Mouse (Mus musculus) mature B cell (primary cell): ENCODE measurements around the gene S1pr4.

Experiments
- in situ Hi-C: fragments of 300-500 bp; cut with MboI; formaldehyde crosslinking; loops from 2 replicates; pipeline ENCODE4 v1.14.3; 2019

S1pr4 gene

GRCm38 (mm10) chr10:81519227-81519977 lies 19.5 kb upstream of the S1pr4 start:
- in situ Hi-C loops: no loop called here

GRCm38 (mm10) chr10:81518546-81518945 lies 18.6 kb upstream of the S1pr4 start:
- in situ Hi-C loops: no loop called here

GRCm38 (mm10) chr10:81517227-81517626 lies 17.3 kb upstream of the S1pr4 start:
- in situ Hi-C loops: no loop called here

DNA sequence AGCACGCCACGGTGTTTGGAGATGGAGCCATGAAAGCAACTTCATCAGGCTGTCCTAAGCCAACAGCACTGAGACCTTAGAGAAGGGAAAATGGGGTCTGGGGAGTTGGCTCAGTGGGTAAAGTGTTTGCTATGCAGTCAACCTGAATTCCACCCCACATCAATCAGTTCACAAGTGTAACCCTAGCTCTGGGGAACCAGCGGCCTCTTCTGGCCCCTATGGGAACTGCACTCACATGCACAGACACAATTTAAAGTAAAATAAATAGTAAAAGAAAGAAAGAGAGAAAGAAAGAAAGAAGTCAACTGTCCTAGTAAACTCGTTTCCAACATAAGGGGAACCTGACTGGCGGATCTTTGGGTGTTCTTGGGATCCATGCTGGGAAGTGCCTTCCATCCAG lies 13.9 kb upstream of the S1pr4 start:
- in situ Hi-C loops: no loop called here

DNA sequence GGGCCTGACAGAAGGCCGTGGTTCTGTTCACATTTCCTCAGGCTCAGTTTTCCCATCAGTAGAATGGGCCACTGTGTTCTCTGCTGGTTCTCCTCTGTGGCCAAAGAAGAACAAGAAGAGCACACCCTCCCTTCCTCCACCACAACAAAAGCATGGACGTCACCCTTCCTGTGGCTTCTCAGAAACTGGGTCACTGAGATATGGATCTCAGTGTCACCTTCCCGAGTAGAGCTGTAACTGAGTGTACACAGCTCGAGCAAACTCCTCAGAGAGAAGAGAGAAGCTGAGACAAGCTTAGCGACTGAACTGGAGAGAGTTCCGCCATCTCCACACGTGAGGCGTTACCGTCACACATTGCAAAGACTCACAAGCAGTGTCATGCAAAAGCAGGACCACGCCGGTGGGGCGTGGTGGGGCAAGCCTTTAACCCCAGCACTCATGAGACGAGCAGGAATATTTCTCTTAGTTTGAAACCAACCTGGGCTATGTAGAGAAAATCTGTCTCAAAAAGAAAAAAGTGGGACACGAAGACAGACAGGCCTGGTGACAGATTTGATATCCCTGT lies 10.4 kb upstream of the S1pr4 start:
- in situ Hi-C loops: no loop called here

- in situ Hi-C loops: no loop called here
These were observed 8.0 kb upstream of the S1pr4 start for GRCm38 (mm10) chr10:81507691-81508489.

GRCm38 (mm10) chr10:81507095-81507494 lies 7.2 kb upstream of the S1pr4 start:
- in situ Hi-C loops: no loop called here

- in situ Hi-C loops: no loop called here
These were observed 5.2 kb upstream of the S1pr4 start for GRCm38 (mm10) chr10:81505016-81505664.

GRCm38 (mm10) chr10:81502658-81503057 lies 2.7 kb upstream of the S1pr4 start:
- in situ Hi-C loops: no loop called here

GRCm38 (mm10) chr10:81501863-81502262 lies 1.9 kb upstream of the S1pr4 start:
- in situ Hi-C loops: no loop called here

DNA sequence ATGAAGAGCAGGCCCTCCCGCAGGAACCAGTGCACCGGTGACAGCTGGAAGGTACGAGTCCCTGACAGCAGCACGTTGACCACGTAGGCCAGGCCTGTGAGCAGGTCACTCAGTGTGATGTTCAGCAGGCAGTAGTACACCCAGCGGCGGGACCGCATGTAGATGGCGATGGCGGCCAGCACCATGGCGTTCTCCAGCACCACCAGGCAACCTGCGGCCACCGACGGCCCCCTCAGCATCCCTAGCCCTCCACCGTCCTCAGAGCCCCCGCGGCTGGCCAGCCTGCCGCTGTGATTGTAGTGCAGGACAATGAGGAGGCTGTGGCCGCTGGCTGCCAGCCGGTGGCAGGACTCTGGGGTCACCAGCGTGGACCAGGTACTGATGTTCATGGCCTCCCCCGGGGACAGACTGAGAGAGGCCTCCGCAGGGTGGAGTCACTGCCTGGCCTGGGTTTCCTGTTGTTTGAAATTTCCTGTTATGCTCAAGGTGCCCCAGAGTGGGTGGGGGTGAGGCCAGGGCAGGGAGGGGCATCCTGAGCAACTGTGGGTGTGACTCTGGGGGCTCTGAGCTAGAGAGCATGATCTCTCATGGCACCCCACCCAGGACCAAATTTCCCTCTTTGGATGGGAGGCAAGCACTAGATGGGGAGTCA lies 556 bp downstream of the S1pr4 start:
- in situ Hi-C loops: loop anchor here (5.0 kb wide), 1 partner anchor 33 kb away; no protein-coding TSS in a partner anchor

GRCm38 (mm10) chr10:81498316-81499249 lies 1.3 kb downstream of the S1pr4 start:
- in situ Hi-C loops: loop anchor here (5.0 kb wide), 1 partner anchor 34 kb away; no protein-coding TSS in a partner anchor

- in situ Hi-C loops: loop anchor here (5.0 kb wide), 1 partner anchor 35 kb away; no protein-coding TSS in a partner anchor
These were observed 2.3 kb downstream of the S1pr4 start for GRCm38 (mm10) chr10:81497401-81498270.

- in situ Hi-C loops: loop anchor here (5.0 kb wide), 1 partner anchor 35 kb away; no protein-coding TSS in a partner anchor
These were observed 3.0 kb downstream of the S1pr4 start for GRCm38 (mm10) chr10:81496969-81497368.

DNA sequence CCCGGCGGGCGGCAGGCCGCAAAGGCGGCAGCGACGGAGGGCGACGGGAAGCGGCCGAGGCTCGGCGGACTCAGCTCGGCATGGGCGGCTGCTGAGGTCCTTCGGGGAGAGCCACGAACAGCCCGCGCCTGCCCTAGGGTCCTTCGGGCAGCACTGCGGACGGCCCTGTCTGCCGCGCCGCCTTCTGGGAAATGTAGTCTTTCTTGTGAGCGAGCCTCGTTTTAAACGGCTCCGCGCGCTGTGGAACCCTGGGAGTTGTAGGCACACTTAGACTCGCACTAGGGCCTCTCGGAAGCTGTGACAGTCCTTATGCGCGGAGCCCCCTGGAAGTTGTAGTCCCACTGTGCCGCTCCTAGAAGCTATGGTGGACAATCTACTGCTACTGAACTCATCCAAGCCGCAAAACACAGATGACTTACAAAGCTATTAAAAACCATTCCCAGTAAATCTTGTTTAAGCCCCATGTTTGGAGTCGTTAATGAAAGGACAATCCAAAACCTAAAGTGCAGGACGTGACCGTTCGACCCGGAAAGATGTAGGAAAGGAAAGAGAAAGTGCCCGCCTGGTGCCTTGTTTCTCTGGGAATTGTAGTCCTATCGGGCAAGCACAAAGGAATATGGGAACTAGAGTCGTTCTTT lies 3.5 kb downstream of the S1pr4 start, which contains the start of gene Ncln:
Gene Ncln, minus strand, starts transcription at position 129 of the 638 bp plus-strand sequence.
- in situ Hi-C loops: loop anchor here (5.0 kb wide), 1 partner anchor 36 kb away; no protein-coding TSS in a partner anchor

- in situ Hi-C loops: loop anchor here (5.0 kb wide), 1 partner anchor 37 kb away; no protein-coding TSS in a partner anchor
These were observed 4.2 kb downstream of the S1pr4 start for GRCm38 (mm10) chr10:81495616-81496263.

- in situ Hi-C loops: loop anchor here (5.0 kb wide), 1 partner anchor 37 kb away; no protein-coding TSS in a partner anchor
These were observed 4.8 kb downstream of the S1pr4 start for GRCm38 (mm10) chr10:81495151-81495550.
